30 mouse cellular contexts compared by ENCODE assay signal in the genomic region with DNA sequence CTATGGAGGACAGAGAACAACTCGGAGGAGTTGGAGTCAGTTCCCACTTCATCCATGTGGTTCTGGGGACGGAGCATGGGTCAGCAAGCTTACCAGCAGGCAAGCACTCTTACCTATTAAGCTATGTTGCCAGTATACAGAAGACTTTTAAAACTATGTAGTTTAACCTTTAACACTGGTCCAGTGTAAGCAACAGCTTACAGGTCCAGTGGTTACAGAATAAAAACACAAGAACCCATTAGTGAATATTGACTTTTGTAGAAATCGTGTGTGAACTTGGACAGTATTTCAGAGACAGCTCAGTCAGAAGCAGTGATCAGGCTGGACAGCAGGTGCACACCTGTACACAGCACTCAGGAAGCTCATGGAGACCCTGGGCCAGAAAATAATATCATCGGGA.
"Had no signal": no experiment of that assay in that cellular context is flagged by ENCODE, and none has a peak within 500 bp of the region (broad histone marks: within the 10 kb centered on the region; RNA-seq: fewer than 3 reads in every experiment).

No protein-coding gene starts in this region.

- H3K27ac ChIP-seq: left cerebral cortex, adult 2 months; limb, embryonic 10.5 days; limb, embryonic 12.5 days; limb, embryonic 13.5 days; limb, embryonic 15.5 days; liver, embryonic 13.5 days; liver, embryonic 14.5 days; liver, embryonic 15.5 days; lung, embryonic 15.5 days; macrophage; midbrain, embryonic 10.5 days; midbrain, embryonic 12.5 days; midbrain, embryonic 13.5 days; midbrain, embryonic 15.5 days; neural tube, embryonic 12.5 days; neural tube, embryonic 13.5 days had no signal

- H3K36me3 ChIP-seq: limb, embryonic 12.5 days; limb, embryonic 13.5 days; limb, embryonic 15.5 days; liver, embryonic 15.5 days; midbrain, embryonic 12.5 days; midbrain, embryonic 13.5 days; midbrain, embryonic 15.5 days; neural tube, embryonic 12.5 days; neural tube, embryonic 13.5 days had no signal

- H3K4me3 ChIP-seq: left cerebral cortex, adult 2 months; limb, embryonic 10.5 days; limb, embryonic 12.5 days; limb, embryonic 13.5 days; limb, embryonic 15.5 days; liver, embryonic 13.5 days; liver, embryonic 15.5 days; lung, embryonic 15.5 days; megakaryocyte, embryonic 14.5 days; midbrain, embryonic 10.5 days; midbrain, embryonic 12.5 days; midbrain, embryonic 13.5 days; midbrain, embryonic 15.5 days; myocyte; neural tube, embryonic 12.5 days; neural tube, embryonic 13.5 days had no signal

- H3K9ac ChIP-seq: limb, embryonic 12.5 days; limb, embryonic 13.5 days; limb, embryonic 15.5 days; liver, embryonic 13.5 days; liver, embryonic 14.5 days; liver, embryonic 15.5 days; lung, embryonic 14.5 days; lung, embryonic 15.5 days; midbrain, embryonic 12.5 days; midbrain, embryonic 13.5 days; midbrain, embryonic 15.5 days; neural tube, embryonic 12.5 days; neural tube, embryonic 13.5 days had no signal

- ATAC-seq: lung, postnatal 0 days; midbrain, embryonic 13.5 days; midbrain, embryonic 15.5 days; midbrain, embryonic 16.5 days had no signal

- H3K4me2 ChIP-seq: limb, embryonic 12.5 days; limb, embryonic 13.5 days; limb, embryonic 15.5 days; liver, embryonic 13.5 days; liver, embryonic 15.5 days; lung, embryonic 14.5 days; lung, embryonic 15.5 days; midbrain, embryonic 11.5 days; midbrain, embryonic 12.5 days; midbrain, embryonic 13.5 days; midbrain, embryonic 15.5 days; neural tube, embryonic 12.5 days; neural tube, embryonic 13.5 days had no signal

- H3K4me1 ChIP-seq: limb, embryonic 10.5 days; limb, embryonic 12.5 days; limb, embryonic 15.5 days; lung, embryonic 15.5 days; midbrain, embryonic 10.5 days; midbrain, embryonic 12.5 days; midbrain, embryonic 15.5 days; neural tube, embryonic 12.5 days; neural tube, embryonic 13.5 days had no signal

- H3K9me3 ChIP-seq: limb, embryonic 10.5 days; limb, embryonic 12.5 days; limb, embryonic 13.5 days; limb, embryonic 15.5 days; liver, embryonic 13.5 days; liver, embryonic 15.5 days; lung, embryonic 15.5 days; megakaryocyte, embryonic 14.5 days; midbrain, embryonic 10.5 days; midbrain, embryonic 12.5 days; midbrain, embryonic 13.5 days; midbrain, embryonic 15.5 days; neural tube, embryonic 12.5 days; neural tube, embryonic 13.5 days had no signal

- H3K27me3 ChIP-seq: limb, embryonic 12.5 days; limb, embryonic 13.5 days; limb, embryonic 15.5 days; liver, embryonic 13.5 days; liver, embryonic 15.5 days; lung, embryonic 15.5 days; megakaryocyte, embryonic 14.5 days; midbrain, embryonic 12.5 days; midbrain, embryonic 13.5 days; midbrain, embryonic 15.5 days; neural tube, embryonic 12.5 days; neural tube, embryonic 13.5 days had no signal

- DNase-seq: left cerebral cortex, postnatal 4 days; liver, embryonic 13.5 days; lung, adult 18-20 months; lung, adult 2 months; lung, embryonic 14.5 days; lung, postnatal 10 days; lung, postnatal 14 days; lung, postnatal 36 days; lung, postnatal 4 days; midbrain, embryonic 14.5 days had no signal
